Mouse (Mus musculus) neural tube, embryonic 15.5 days (tissue): ENCODE measurements around the gene 2410137M14Rik. TPM values are rescaled to one million over a fixed set of nuclear protein-coding genes. Genes with fewer than 3 reads are reported as not detected.

Experiments used
- ATAC-seq: fragments of 200-750 bp; cut with Nextera tagmentation; 2 replicates; pipeline ENCODE4 v1.8.0; 2017; ENCODE audit warnings: mild to moderate bottlenecking, moderate TSS enrichment, moderate library complexity; ENCODE audit not compliant: low FRiP score
- H3K27ac ChIP-seq: fragments of 300-500 bp; sonication (generic); replicated peaks from 2 replicates; pipeline ENCODE4 v1.5.1; 2015; ENCODE audit warnings: mild to moderate bottlenecking, inconsistent platforms
- H3K27me3 ChIP-seq: fragments of 300-500 bp; sonication (generic); replicated peaks from 2 replicates; pipeline ENCODE4 v1.6.1; 2015; ENCODE audit warnings: inconsistent platforms
- H3K36me3 ChIP-seq: fragments of 300-500 bp; sonication (generic); 2 replicates; pipeline ENCODE4 v1.6.1; 2015; ENCODE audit warnings: inconsistent platforms
- H3K4me1 ChIP-seq: fragments of 300-500 bp; sonication (generic); 2 replicates; pipeline ENCODE4 v1.6.1; 2015; ENCODE audit warnings: inconsistent platforms
- H3K4me2 ChIP-seq: fragments of 300-500 bp; sonication (generic); 2 replicates; pipeline ENCODE4 v1.6.1; 2015; ENCODE audit warnings: inconsistent platforms, mild to moderate bottlenecking, moderate library complexity
- H3K4me3 ChIP-seq: fragments of 300-500 bp; sonication (generic); replicated peaks from 2 replicates; pipeline ENCODE4 v1.5.1; 2015; ENCODE audit warnings: mild to moderate bottlenecking, inconsistent platforms
- H3K9ac ChIP-seq: fragments of 300-500 bp; sonication (generic); replicated peaks from 2 replicates; pipeline ENCODE4 v1.6.1; 2015; ENCODE audit warnings: mild to moderate bottlenecking, inconsistent platforms
- H3K9me3 ChIP-seq: fragments of 300-500 bp; sonication (generic); replicated peaks from 2 replicates; pipeline ENCODE4 v1.6.1; 2016; ENCODE audit warnings: inconsistent platforms
- WGBS: fragments of 180-500 bp; shearing (Covaris S2); methylation state at CpG from one replicate; pipeline ENCODE4 v1.1.7; 2015; ENCODE audit warnings: mixed read lengths; 5-methylcytosine and 5-hydroxymethylcytosine counted together
- polyA plus RNA-seq: library from polyadenylated mRNA; unstranded; fragments of >200 nt; fragmentation: Nextera tagmentation; extraction: Ambion mirVana; gene quantifications from 2 replicates; pipeline ENCODE4 v1.2.1, GENCODE M21; 2015

2410137M14Rik gene
- polyA plus RNA-seq, 1 experiment from 2014 or later: not detected

- Histone ChIP-seq H3K4me3 (peak overlapping the region; percentile 43), H3K9ac (no peak overlapping the region)
Measured at GRCm38 (mm10) chr17:36943691-36944090, 37.3 kb downstream of the 2410137M14Rik start.

GRCm38 (mm10) chr17:36942791-36943471, 38.1 kb downstream of the 2410137M14Rik start, which contains the start of gene Rnf39:
Gene Rnf39 (plus strand): TSS chr17:36942918.
- 0 out of 2 replicates have a peak, but pooled peaks have one; percentile 9 for ATAC-seq
- whole genome bisulfite sequencing: 2% methylated on average over 56 of the region's 59 CpGs

More at GRCm38 (mm10) chr17:36943691-36944090, 37.3 kb downstream of the 2410137M14Rik start:
- H3K27ac ChIP-seq: no peak overlapping the region
- ATAC-seq: no peak
- H3K4me1 ChIP-seq: peaks cover 38% of the 10 kb centered on the region
- no peaks in the 10 kb centered on the region for H3K9me3 ChIP-seq
- H3K27me3 ChIP-seq: peaks cover 34% of the 10 kb centered on the region
- H3K4me2 ChIP-seq: peak overlapping the region; percentile 80
- WGBS: 12% methylated on average over 5 of the region's 5 CpGs
- peaks cover 2% of the 10 kb centered on the region for H3K36me3 ChIP-seq

GRCm38 (mm10) chr17:36942391-36942790, 38.6 kb downstream of the 2410137M14Rik start:
- WGBS: 63% methylated on average over 10 of the region's 10 CpGs
- Histone ChIP-seq H3K27me3 (peaks cover 34% of the 10 kb centered on the region), H3K4me1 (peaks cover 32% of the 10 kb centered on the region), H3K36me3 (no peaks in the 10 kb centered on the region), H3K9me3 (no peaks in the 10 kb centered on the region), H3K4me2 (peak overlapping the region; percentile 80), H3K27ac (no peak overlapping the region), H3K9ac (no peak overlapping the region), H3K4me3 (peak overlapping the region; percentile 43)
- ATAC-seq: no peak

More at GRCm38 (mm10) chr17:36942791-36943471, 38.1 kb downstream of the 2410137M14Rik start, which contains the start of gene Rnf39:
- H3K27ac ChIP-seq: no peak within 1 kb of the TSS
- H3K9me3 ChIP-seq: no peaks in the 10 kb centered on the region
- H3K36me3 ChIP-seq: no peaks in the 10 kb centered on the region
- H3K9ac ChIP-seq: peak within 1 kb of the TSS; percentile 28
- peak within 1 kb of the TSS; percentile 43 for H3K4me3 ChIP-seq
- H3K4me1 ChIP-seq: peaks cover 37% of the 10 kb centered on the region
- H3K4me2 ChIP-seq: peak within 1 kb of the TSS; percentile 80
- H3K27me3 ChIP-seq: peaks cover 34% of the 10 kb centered on the region

GRCm38 (mm10) chr17:36938056-36938455, 43.0 kb downstream of the 2410137M14Rik start:
- Histone ChIP-seq H3K27ac (no peak overlapping the region), H3K27me3 (peaks cover 12% of the 10 kb centered on the region), H3K4me1 (peaks cover 7% of the 10 kb centered on the region), H3K9ac (no peak overlapping the region), H3K36me3 (no peaks in the 10 kb centered on the region), H3K4me2 (no peak overlapping the region), H3K9me3 (no peaks in the 10 kb centered on the region), H3K4me3 (no peak overlapping the region)
- WGBS: 85% methylated on average over 2 of the region's 2 CpGs
- no peak for ATAC-seq

- Histone ChIP-seq H3K27ac (no peak overlapping the region), H3K9me3 (no peaks in the 10 kb centered on the region), H3K9ac (no peak overlapping the region), H3K4me3 (no peak overlapping the region), H3K36me3 (no peaks in the 10 kb centered on the region), H3K4me1 (no peaks in the 10 kb centered on the region), H3K4me2 (no peak overlapping the region), H3K27me3 (0 out of 2 replicates have a peak, but pooled peaks cover 2% of the 10 kb centered on the region)
- 66% methylated on average over 2 of the region's 2 CpGs for WGBS
- ATAC-seq: no peak
Measured at GRCm38 (mm10) chr17:36931806-36932205, 49.2 kb downstream of the 2410137M14Rik start.

- Histone ChIP-seq H3K4me3 (no peak overlapping the region), H3K9me3 (no peaks in the 10 kb centered on the region), H3K9ac (no peak overlapping the region), H3K27me3 (no peaks in the 10 kb centered on the region), H3K27ac (no peak overlapping the region), H3K4me2 (no peak overlapping the region), H3K4me1 (no peaks in the 10 kb centered on the region), H3K36me3 (no peaks in the 10 kb centered on the region)
- no peak for ATAC-seq
- WGBS: 88% methylated on average over 4 of the region's 4 CpGs
Measured at GRCm38 (mm10) chr17:36931130-36931529, 49.9 kb downstream of the 2410137M14Rik start.

GRCm38 (mm10) chr17:36930233-36930632, 50.8 kb downstream of the 2410137M14Rik start:
- Histone ChIP-seq H3K9me3 (no peaks in the 10 kb centered on the region), H3K4me3 (no peak overlapping the region), H3K9ac (no peak overlapping the region), H3K27me3 (no peaks in the 10 kb centered on the region), H3K36me3 (no peaks in the 10 kb centered on the region), H3K4me2 (no peak overlapping the region), H3K4me1 (no peaks in the 10 kb centered on the region), H3K27ac (no peak overlapping the region)
- no peak for ATAC-seq
- WGBS: 55% methylated on average over 6 of the region's 6 CpGs

GRCm38 (mm10) chr17:36929236-36929932, 51.7 kb downstream of the 2410137M14Rik start:
- H3K27ac ChIP-seq: no peak overlapping the region
- H3K27me3 ChIP-seq: no peaks in the 10 kb centered on the region
- no peak overlapping the region for H3K4me2 ChIP-seq
- no peaks in the 10 kb centered on the region for H3K4me1 ChIP-seq
- no peak overlapping the region for H3K4me3 ChIP-seq
- no peaks in the 10 kb centered on the region for H3K36me3 ChIP-seq
- no peak for ATAC-seq
- no peaks in the 10 kb centered on the region for H3K9me3 ChIP-seq
- 75% methylated on average over 12 of the region's 12 CpGs for WGBS
- no peak overlapping the region for H3K9ac ChIP-seq

Other genes with a start within 250 kb of the 2410137M14Rik start
- gene H2-M10.5, start 208.3 kb downstream of the 2410137M14Rik start, polyA plus RNA-seq: not detected in 2 replicates
- gene H2-M10.6, start 169.1 kb downstream of the 2410137M14Rik start, polyA plus RNA-seq: not detected in 2 replicates
- gene Trim26, start 144.1 kb downstream of the 2410137M14Rik start, polyA plus RNA-seq: 51.2 and 52.0 TPM in 2 replicates
- gene Trim15, start 114.0 kb downstream of the 2410137M14Rik start, polyA plus RNA-seq: 0.73 and 0.82 TPM in 2 replicates
- gene Trim10, start 111.7 kb downstream of the 2410137M14Rik start, polyA plus RNA-seq: 1.4 and 1.9 TPM in 2 replicates
- not detected in 2 replicates for gene Trim40, start 91.1 kb downstream of the 2410137M14Rik start, polyA plus RNA-seq
- gene Trim31, start 83.1 kb downstream of the 2410137M14Rik start, polyA plus RNA-seq: 2.2 TPM in 1 of 2 replicates, not detected in the other
- 1.9 and 2.0 TPM in 2 replicates for gene Rnf39, start 38.3 kb downstream of the 2410137M14Rik start, polyA plus RNA-seq
- 155 and 168 TPM in 2 replicates for gene Ppp1r11, start 29.5 kb downstream of the 2410137M14Rik start, polyA plus RNA-seq
- gene Znrd1, start 22.7 kb downstream of the 2410137M14Rik start, polyA plus RNA-seq: 59.2 and 62.9 TPM in 2 replicates
- gene Znrd1as, start 22.6 kb downstream of the 2410137M14Rik start, polyA plus RNA-seq: 5.5 and 5.8 TPM in 2 replicates
- gene H2-M5, start 8.3 kb upstream of the 2410137M14Rik start, polyA plus RNA-seq: 2.5 and 2.7 TPM in 2 replicates
- 200 and 252 TPM in 2 replicates for gene Zfp57, start 19.9 kb upstream of the 2410137M14Rik start, polyA plus RNA-seq
- gene Mog, start 42.2 kb upstream of the 2410137M14Rik start, polyA plus RNA-seq: 1.5 and 2.0 TPM in 2 replicates
- 77.9 and 90.1 TPM in 2 replicates for gene Gabbr1, start 64.7 kb upstream of the 2410137M14Rik start, polyA plus RNA-seq
- gene Olfr90, start 107.3 kb upstream of the 2410137M14Rik start, polyA plus RNA-seq: 0.06 TPM in 1 of 2 replicates, not detected in the other
- not detected in 2 replicates for gene Olfr91, start 117.0 kb upstream of the 2410137M14Rik start, polyA plus RNA-seq
- not detected in 2 replicates for gene Olfr92, start 138.9 kb upstream of the 2410137M14Rik start, polyA plus RNA-seq
- not detected in 2 replicates for gene Olfr93, start 180.3 kb upstream of the 2410137M14Rik start, polyA plus RNA-seq
- gene Ubd, start 212.7 kb upstream of the 2410137M14Rik start, polyA plus RNA-seq: 3.8 TPM in 1 of 2 replicates, not detected in the other
- 0.14 and 0.19 TPM in 2 replicates for gene Olfr94, start 219.8 kb upstream of the 2410137M14Rik start, polyA plus RNA-seq
- gene Olfr95, start 231.9 kb upstream of the 2410137M14Rik start, polyA plus RNA-seq: 0.04 TPM in 1 of 2 replicates, not detected in the other
- gene Olfr96, start 238.9 kb upstream of the 2410137M14Rik start, polyA plus RNA-seq: not detected in 2 replicates